Mouse (Mus musculus): ENCODE data around the gene Pitpna.

The Pitpna gene

GRCm38 (mm10) chr11:75630645-75631229, 42.8 kb downstream of the Pitpna start, which contains the start of gene Inpp5k:
TSS of gene Inpp5k (plus strand) at chr11:75630988.
- CTCF ChIA-PET = interaction anchor here (1.7 kb wide), 1 partner anchor 14 kb away, joined by 7 read pairs; no protein-coding TSS in a partner anchor

- CTCF ChIA-PET = interaction anchor here (1.2 to 1.7 kb wide), 2 partner anchors 13 to 46 kb away, joined by 4 to 7 read pairs; no protein-coding TSS in a partner anchor
Measured at GRCm38 (mm10) chr11:75631561-75632225, 43.8 kb downstream of the Pitpna start.

- CTCF ChIA-PET = interaction anchor here (1.2 kb wide), 1 partner anchor 47 kb away, joined by 4 read pairs; no protein-coding TSS in a partner anchor
Measured at GRCm38 (mm10) chr11:75632921-75633320, 45.0 kb downstream of the Pitpna start.

GRCm38 (mm10) chr11:75634801-75635200, 46.9 kb downstream of the Pitpna start:
- CTCF ChIA-PET = interaction anchor here (1.3 kb wide), 1 partner anchor 12 kb away, joined by 3 read pairs; no protein-coding TSS in a partner anchor

- CTCF ChIA-PET = interaction anchor here (1.3 kb wide), 1 partner anchor 11 kb away, joined by 3 read pairs; no protein-coding TSS in a partner anchor
Measured at GRCm38 (mm10) chr11:75635315-75635714, 47.4 kb downstream of the Pitpna start.

GRCm38 (mm10) chr11:75643323-75643722, 55.4 kb downstream of the Pitpna start:
- CTCF ChIA-PET = interaction anchor here (0.5 to 2.1 kb wide), 2 partner anchors 11 to 937 kb away, joined by 5 to 7 read pairs; no protein-coding TSS in a partner anchor

GRCm38 (mm10) chr11:75644684-75645083, 56.8 kb downstream of the Pitpna start:
- CTCF ChIA-PET = interaction anchor here (2.1 kb wide), 1 partner anchor 13 kb away, joined by 7 read pairs; no protein-coding TSS in a partner anchor

GRCm38 (mm10) chr11:75647681-75648211, 59.8 kb downstream of the Pitpna start:
- CTCF ChIA-PET = interaction anchor here (0.6 kb wide), 1 partner anchor 36 kb away, joined by 3 read pairs; no protein-coding TSS in a partner anchor

- CTCF ChIA-PET = interaction anchor here (0.6 to 0.9 kb wide), 4 partner anchors 12 to 823 kb away, joined by 3 to 19 read pairs (median 12); no protein-coding TSS in a partner anchor
Measured at GRCm38 (mm10) chr11:75649155-75649561, 61.3 kb downstream of the Pitpna start.

GRCm38 (mm10) chr11:75650311-75650710, 62.4 kb downstream of the Pitpna start, which contains the start of gene Myo1c:
TSS of gene Myo1c (plus strand) at chr11:75650504.
- CTCF ChIA-PET = interaction anchor here (0.5 kb wide), 2 partner anchors 26 to 752 kb away, joined by 3 to 15 read pairs; no protein-coding TSS in a partner anchor

GRCm38 (mm10) chr11:75650958-75651425, 63.1 kb downstream of the Pitpna start:
- CTCF ChIA-PET = interaction anchor here (0.5 kb wide), 1 partner anchor 27 kb away, joined by 3 read pairs; no protein-coding TSS in a partner anchor

- CTCF ChIA-PET = interaction anchor here (1.7 kb wide), 1 partner anchor 28 kb away, joined by 4 read pairs; the partner anchor contains the start of gene Crk
Measured at GRCm38 (mm10) chr11:75651426-75652221, 63.7 kb downstream of the Pitpna start.

GRCm38 (mm10) chr11:75652222-75652941, 64.5 kb downstream of the Pitpna start:
- CTCF ChIA-PET = interaction anchor here (1.7 kb wide), 1 partner anchor 27 kb away, joined by 4 read pairs; the partner anchor contains the start of gene Crk

- CTCF ChIA-PET = interaction anchor here (1.7 kb wide), 1 partner anchor 27 kb away, joined by 4 read pairs; the partner anchor contains the start of gene Crk
Measured at GRCm38 (mm10) chr11:75652942-75653684, 65.2 kb downstream of the Pitpna start.

GRCm38 (mm10) chr11:75653781-75654470, 66.0 kb downstream of the Pitpna start:
- CTCF ChIA-PET = no interaction called here

GRCm38 (mm10) chr11:75654471-75655390, 66.8 kb downstream of the Pitpna start:
- CTCF ChIA-PET = no interaction called here
